Mouse (Mus musculus) heart, postnatal 0 days (tissue): ENCODE results near the gene Scpep1.
A peak's percentile ranks its signal among the peaks of the same experiment; 100 is the strongest.

Experiments used
- CTCF ChIP-seq: IDR thresholded peaks from 2 replicates; pipeline ENCODE4 v1.5.1; 2016; ENCODE audit warnings: antibody characterized with exemption, control low read depth, low read depth
- EP300 ChIP-seq: IDR thresholded peaks from 2 replicates; pipeline ENCODE4 v1.6.1; 2016; ENCODE audit warnings: antibody characterized with exemption, low read depth

DNA sequence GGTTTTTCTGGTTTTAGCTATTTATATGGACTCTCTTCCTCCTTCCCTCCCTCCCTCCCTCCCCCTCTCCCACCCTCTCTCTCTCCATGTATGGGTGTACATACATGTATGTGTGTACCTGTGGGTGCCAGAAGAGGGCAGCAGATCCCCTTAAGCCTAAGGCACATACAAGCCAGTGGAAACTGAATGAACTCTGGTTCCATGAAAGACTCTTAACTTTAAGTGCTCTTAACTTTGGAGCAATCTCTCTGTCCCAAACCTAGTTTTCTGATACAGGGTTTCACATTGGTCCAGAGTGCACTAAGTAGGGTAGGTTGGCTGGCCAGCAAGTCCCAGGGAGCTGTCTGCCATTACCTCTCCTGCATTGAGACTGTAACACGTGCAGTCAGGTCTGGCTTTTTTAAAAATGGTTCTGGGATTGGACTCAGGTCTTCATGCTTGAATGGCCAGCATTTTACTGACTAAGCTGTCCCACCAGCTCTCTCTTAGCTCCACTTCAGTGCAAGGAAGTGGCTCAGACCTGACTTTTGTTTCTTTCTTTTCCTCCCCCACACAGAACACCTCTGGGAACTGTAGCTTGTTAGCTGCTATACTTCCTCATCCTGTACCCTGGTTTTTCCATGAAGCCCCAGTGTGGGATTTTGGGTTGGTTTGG is 46.6 kb downstream of the Scpep1 start:
- TF ChIP-seq CTCF, result peak; percentile 91
- TF ChIP-seq EP300, result no peak
